Mouse (Mus musculus) limb, embryonic 13.5 days (tissue): ENCODE measurements around the gene Bmi1. TPM values are rescaled to one million over a fixed set of nuclear protein-coding genes. Genes with fewer than 3 reads are reported as not detected.

Experiments
- ATAC-seq: fragments of 200-750 bp; cut with Nextera tagmentation; 2 replicates; pipeline ENCODE4 v1.8.0; 2017; ENCODE audit warnings: low read depth, moderate number of reproducible peaks, moderate TSS enrichment; ENCODE audit not compliant: low FRiP score
- H3K27ac ChIP-seq: fragments of 300-500 bp; sonication (generic); 2 replicates; pipeline ENCODE4 v1.5.1; 2015; ENCODE audit warnings: inconsistent platforms, mild to moderate bottlenecking, moderate library complexity
- H3K27me3 ChIP-seq: fragments of 300-500 bp; sonication (generic); 2 replicates; pipeline ENCODE4 v1.6.1; 2015; ENCODE audit warnings: mild to moderate bottlenecking, inconsistent platforms
- H3K36me3 ChIP-seq: fragments of 300-500 bp; sonication (generic); 2 replicates; pipeline ENCODE4 v1.6.1; 2015; ENCODE audit warnings: inconsistent platforms, mild to moderate bottlenecking, moderate library complexity
- H3K4me1 ChIP-seq: fragments of 300-500 bp; sonication (generic); 2 replicates; pipeline ENCODE4 v1.6.1; 2015; ENCODE audit warnings: inconsistent platforms
- H3K4me2 ChIP-seq: fragments of 300-500 bp; sonication (generic); replicated peaks from 2 replicates; pipeline ENCODE4 v1.6.1; 2015; ENCODE audit warnings: inconsistent platforms, mild to moderate bottlenecking, moderate library complexity
- H3K4me3 ChIP-seq: fragments of 300-500 bp; sonication (generic); 2 replicates; pipeline ENCODE4 v1.5.1; 2015; ENCODE audit warnings: moderate library complexity, mild to moderate bottlenecking, inconsistent platforms
- H3K9ac ChIP-seq: fragments of 300-500 bp; sonication (generic); 2 replicates; pipeline ENCODE4 v1.6.1; 2015; ENCODE audit warnings: mild to moderate bottlenecking, inconsistent platforms
- H3K9me3 ChIP-seq: fragments of 300-500 bp; sonication (generic); 2 replicates; pipeline ENCODE4 v1.6.1; 2016; ENCODE audit warnings: inconsistent platforms
- WGBS: fragments of 180-500 bp; shearing (Covaris S2); methylation state at CpG from one replicate; pipeline ENCODE4 v1.1.7; 2015; 5-methylcytosine and 5-hydroxymethylcytosine counted together
- polyA plus RNA-seq: library from polyadenylated mRNA; unstranded; fragments of >200 nt; fragmentation: Nextera tagmentation; extraction: Ambion mirVana; gene quantifications from 2 replicates; pipeline ENCODE4 v1.2.1, GENCODE M21; 2015

Gene Bmi1
- polyA plus RNA-seq, 1 experiment from 2014 or later, result 23.3 TPM

GRCm38 (mm10) chr2:18697591-18698244 lies 20.9 kb downstream of the Bmi1 start:
- WGBS, result 2% methylated on average over 4 of the region's 4 CpGs
- ATAC-seq, result no peak
- Histone ChIP-seq H3K4me3 (no peak overlapping the region), H3K9me3 (no peaks in the 10 kb centered on the region), H3K27ac (no peak overlapping the region), H3K4me2 (no peak overlapping the region), H3K36me3 (no peaks in the 10 kb centered on the region), H3K9ac (no peak overlapping the region), H3K27me3 (peaks cover 72% of the 10 kb centered on the region), H3K4me1 (peaks cover 12% of the 10 kb centered on the region)

- no peak for ATAC-seq
- WGBS, result under 1% methylated on average over 56 of the region's 56 CpGs
- no peaks in the 10 kb centered on the region for H3K36me3 ChIP-seq
- peaks cover 67% of the 10 kb centered on the region for H3K27me3 ChIP-seq
- no peak overlapping the region for H3K27ac ChIP-seq
- peaks cover 10% of the 10 kb centered on the region for H3K4me1 ChIP-seq
- no peak overlapping the region for H3K9ac ChIP-seq
- H3K4me2 ChIP-seq, result peak overlapping the region; percentile 31
- H3K4me3 ChIP-seq, result peak overlapping the region; percentile 19
- H3K9me3 ChIP-seq, result no peaks in the 10 kb centered on the region
Measured at GRCm38 (mm10) chr2:18698663-18699385, 22.0 kb downstream of the Bmi1 start.

- H3K4me3 ChIP-seq, result peak overlapping the region; percentile 19; the same call in 1 of the 2 replicates
- no peak overlapping the region for H3K4me2 ChIP-seq
- H3K36me3 ChIP-seq, result no peaks in the 10 kb centered on the region
- ATAC-seq, result no peak
- H3K4me1 ChIP-seq, result peaks cover 10% of the 10 kb centered on the region
- peaks cover 68% of the 10 kb centered on the region for H3K27me3 ChIP-seq
- no peak overlapping the region for H3K27ac ChIP-seq
- H3K9me3 ChIP-seq, result no peaks in the 10 kb centered on the region
- H3K9ac ChIP-seq, result no peak overlapping the region
- WGBS, result 1% methylated on average over 11 of the region's 11 CpGs
Measured at GRCm38 (mm10) chr2:18699401-18699990, 22.7 kb downstream of the Bmi1 start.

- Histone ChIP-seq H3K36me3 (no peaks in the 10 kb centered on the region), H3K9ac (no peak overlapping the region), H3K9me3 (no peaks in the 10 kb centered on the region), H3K27me3 (peaks cover 5% of the 10 kb centered on the region; the same call in 1 of the 2 replicates), H3K27ac (no peak overlapping the region), H3K4me1 (no peaks in the 10 kb centered on the region), H3K4me2 (no peak overlapping the region), H3K4me3 (no peak overlapping the region)
- ATAC-seq, result no peak
- WGBS, result 69% methylated on average over 3 of the region's 3 CpGs
Measured at GRCm38 (mm10) chr2:18710356-18710755, 33.5 kb downstream of the Bmi1 start.

- Histone ChIP-seq H3K36me3 (no peaks in the 10 kb centered on the region), H3K9me3 (no peaks in the 10 kb centered on the region), H3K4me3 (no peak overlapping the region), H3K27ac (no peak overlapping the region), H3K4me2 (no peak overlapping the region), H3K27me3 (0 out of 2 replicates have a peak, but pooled peaks cover 2% of the 10 kb centered on the region), H3K9ac (no peak overlapping the region), H3K4me1 (no peaks in the 10 kb centered on the region)
- 62% methylated on average over 2 of the region's 2 CpGs for WGBS
- no peak for ATAC-seq
Measured at GRCm38 (mm10) chr2:18713071-18713470, 36.3 kb downstream of the Bmi1 start.

GRCm38 (mm10) chr2:18714337-18714736 lies 37.5 kb downstream of the Bmi1 start:
- no peaks in the 10 kb centered on the region for H3K9me3 ChIP-seq
- H3K27ac ChIP-seq, result no peak overlapping the region
- H3K9ac ChIP-seq, result no peak overlapping the region
- H3K4me3 ChIP-seq, result no peak overlapping the region
- 69% methylated on average over 3 of the region's 3 CpGs for WGBS
- no peaks in the 10 kb centered on the region for H3K4me1 ChIP-seq
- 0 out of 2 replicates have a peak, but pooled peaks cover 2% of the 10 kb centered on the region for H3K27me3 ChIP-seq
- no peak overlapping the region for H3K4me2 ChIP-seq
- ATAC-seq, result no peak
- H3K36me3 ChIP-seq, result no peaks in the 10 kb centered on the region

- Histone ChIP-seq H3K36me3 (no peaks in the 10 kb centered on the region), H3K4me3 (no peak overlapping the region), H3K27me3 (0 out of 2 replicates have a peak, but pooled peaks cover 2% of the 10 kb centered on the region), H3K4me2 (no peak overlapping the region), H3K9me3 (no peaks in the 10 kb centered on the region), H3K27ac (no peak overlapping the region), H3K4me1 (no peaks in the 10 kb centered on the region), H3K9ac (no peak overlapping the region)
- no peak for ATAC-seq
- 84% methylated on average over 4 of the region's 4 CpGs for WGBS
Measured at GRCm38 (mm10) chr2:18718521-18718920, 41.7 kb downstream of the Bmi1 start.

- Histone ChIP-seq H3K9ac (no peak overlapping the region), H3K4me3 (no peak overlapping the region), H3K9me3 (no peaks in the 10 kb centered on the region), H3K27ac (no peak overlapping the region), H3K4me2 (no peak overlapping the region), H3K4me1 (0 out of 2 replicates have a peak, but pooled peaks cover 4% of the 10 kb centered on the region), H3K36me3 (no peaks in the 10 kb centered on the region), H3K27me3 (no peaks in the 10 kb centered on the region)
- no peak for ATAC-seq
- 60% methylated on average over 3 of the region's 3 CpGs for WGBS
Measured at GRCm38 (mm10) chr2:18722208-18722830, 45.5 kb downstream of the Bmi1 start.

GRCm38 (mm10) chr2:18724462-18724861 lies 47.6 kb downstream of the Bmi1 start:
- no peak for ATAC-seq
- Histone ChIP-seq H3K9me3 (no peaks in the 10 kb centered on the region), H3K4me3 (no peak overlapping the region), H3K4me2 (no peak overlapping the region), H3K9ac (no peak overlapping the region), H3K4me1 (0 out of 2 replicates have a peak, but pooled peaks cover 4% of the 10 kb centered on the region), H3K27me3 (no peaks in the 10 kb centered on the region), H3K27ac (no peak overlapping the region), H3K36me3 (no peaks in the 10 kb centered on the region)
- WGBS, result 88% methylated on average over 1 of the region's 1 CpGs

- Histone ChIP-seq H3K9me3 (no peaks in the 10 kb centered on the region), H3K4me3 (no peak overlapping the region), H3K9ac (no peak overlapping the region), H3K36me3 (no peaks in the 10 kb centered on the region), H3K27me3 (no peaks in the 10 kb centered on the region), H3K4me2 (no peak overlapping the region), H3K27ac (no peak overlapping the region), H3K4me1 (0 out of 2 replicates have a peak, but pooled peaks cover 4% of the 10 kb centered on the region)
- WGBS, result 62% methylated on average over 4 of the region's 4 CpGs
- no peak for ATAC-seq
Measured at GRCm38 (mm10) chr2:18725880-18726279, 49.1 kb downstream of the Bmi1 start.

GRCm38 (mm10) chr2:18731718-18732117 lies 54.9 kb downstream of the Bmi1 start:
- H3K9me3 ChIP-seq, result no peaks in the 10 kb centered on the region
- no peaks in the 10 kb centered on the region for H3K4me1 ChIP-seq
- no peaks in the 10 kb centered on the region for H3K27me3 ChIP-seq
- ATAC-seq, result no peak
- H3K36me3 ChIP-seq, result no peaks in the 10 kb centered on the region
- H3K4me3 ChIP-seq, result no peak overlapping the region
- no peak overlapping the region for H3K9ac ChIP-seq
- H3K27ac ChIP-seq, result no peak overlapping the region
- 36% methylated on average over 9 of the region's 9 CpGs for WGBS
- H3K4me2 ChIP-seq, result no peak overlapping the region
